Mouse (Mus musculus) liver, embryonic 15.5 days (tissue): ENCODE results near the gene C130050O18Rik. TPM values are rescaled to one million over a fixed set of nuclear protein-coding genes. Genes with fewer than 3 reads are reported as not detected.
A peak's percentile ranks its signal among the peaks of the same experiment; 100 is the strongest.

ENCODE experiments used
- ATAC-seq: fragments of 200-750 bp; cut with Nextera tagmentation; 2 replicates; pipeline ENCODE4 v1.8.0; 2017; ENCODE audit warnings: moderate number of reproducible peaks, mild to moderate bottlenecking, moderate library complexity; ENCODE audit not compliant: insufficient read depth
- H3K27ac ChIP-seq: fragments of 300-500 bp; sonication (generic); replicated peaks from 2 replicates; pipeline ENCODE4 v1.5.1; 2015; ENCODE audit warnings: mild to moderate bottlenecking, inconsistent platforms
- H3K27me3 ChIP-seq: fragments of 300-500 bp; sonication (generic); 2 replicates; pipeline ENCODE4 v1.6.1; 2015; ENCODE audit warnings: mild to moderate bottlenecking, inconsistent platforms
- H3K36me3 ChIP-seq: fragments of 300-500 bp; sonication (generic); replicated peaks from 2 replicates; pipeline ENCODE4 v1.6.1; 2015; ENCODE audit warnings: moderate library complexity, mild to moderate bottlenecking, inconsistent platforms
- H3K4me1 ChIP-seq: fragments of 300-500 bp; sonication (generic); replicated peaks from 2 replicates; pipeline ENCODE4 v1.6.1; 2015; ENCODE audit warnings: inconsistent platforms
- H3K4me2 ChIP-seq: fragments of 300-500 bp; sonication (generic); 2 replicates; pipeline ENCODE4 v1.6.1; 2015; ENCODE audit warnings: moderate library complexity, mild to moderate bottlenecking, inconsistent platforms
- H3K4me3 ChIP-seq: fragments of 300-500 bp; sonication (generic); replicated peaks from 2 replicates; pipeline ENCODE4 v1.5.1; 2015; ENCODE audit warnings: mild to moderate bottlenecking, inconsistent platforms
- H3K9ac ChIP-seq: fragments of 300-500 bp; sonication (generic); 2 replicates; pipeline ENCODE4 v1.6.1; 2015; ENCODE audit warnings: moderate library complexity, mild to moderate bottlenecking, inconsistent platforms
- H3K9me3 ChIP-seq: fragments of 300-500 bp; sonication (generic); replicated peaks from 2 replicates; pipeline ENCODE4 v1.6.1; 2016; ENCODE audit warnings: inconsistent platforms
- WGBS: fragments of 180-500 bp; shearing (Covaris S2); methylation state at CpG from one replicate; pipeline ENCODE4 v1.1.7; 2015; ENCODE audit warnings: mixed read lengths; ENCODE audit not compliant: insufficient replicate concordance; 5-methylcytosine and 5-hydroxymethylcytosine counted together
- polyA plus RNA-seq: library from polyadenylated mRNA; unstranded; fragments of >200 nt; fragmentation: Nextera tagmentation; extraction: Ambion mirVana; gene quantifications from 2 replicates; pipeline ENCODE4 v1.2.1, GENCODE M21; 2015

The C130050O18Rik gene
- polyA plus RNA-seq, 1 experiment from 2014 or later = 1.9 TPM

DNA sequence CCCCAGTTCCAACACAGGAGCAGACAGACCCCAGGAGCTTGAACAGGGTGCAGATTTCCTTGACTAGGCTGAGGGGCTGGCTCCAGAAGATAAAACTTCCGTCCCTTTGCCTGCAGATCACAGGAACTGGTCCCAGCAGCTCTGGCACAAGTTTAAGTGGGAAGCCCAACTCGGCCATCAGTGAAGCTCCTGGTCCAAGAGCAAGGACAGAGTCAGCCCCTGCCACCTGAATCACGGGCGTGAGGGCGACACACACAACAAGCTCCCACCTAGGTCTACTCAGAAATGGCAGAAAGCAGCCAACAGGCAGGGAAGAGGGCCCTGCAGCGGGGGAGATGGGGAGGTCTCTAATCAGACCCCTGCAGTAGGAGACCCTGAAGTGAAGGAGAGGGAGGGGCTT is 34.7 kb upstream of the C130050O18Rik start:
- H3K27ac ChIP-seq = peak overlapping the region; percentile 92
- H3K27me3 ChIP-seq = no peaks in the 10 kb centered on the region
- peaks cover 96% of the 10 kb centered on the region for H3K4me1 ChIP-seq
- H3K4me3 ChIP-seq = 0 out of 2 replicates have a peak overlapping the region, but pooled peaks have one; percentile 0
- no peaks in the 10 kb centered on the region for H3K36me3 ChIP-seq
- peak overlapping the region; percentile 96 for H3K4me2 ChIP-seq
- WGBS = 74% methylated on average over 6 of the region's 6 CpGs
- no peak overlapping the region for H3K9ac ChIP-seq
- ATAC-seq = no peak
- no peaks in the 10 kb centered on the region for H3K9me3 ChIP-seq

DNA sequence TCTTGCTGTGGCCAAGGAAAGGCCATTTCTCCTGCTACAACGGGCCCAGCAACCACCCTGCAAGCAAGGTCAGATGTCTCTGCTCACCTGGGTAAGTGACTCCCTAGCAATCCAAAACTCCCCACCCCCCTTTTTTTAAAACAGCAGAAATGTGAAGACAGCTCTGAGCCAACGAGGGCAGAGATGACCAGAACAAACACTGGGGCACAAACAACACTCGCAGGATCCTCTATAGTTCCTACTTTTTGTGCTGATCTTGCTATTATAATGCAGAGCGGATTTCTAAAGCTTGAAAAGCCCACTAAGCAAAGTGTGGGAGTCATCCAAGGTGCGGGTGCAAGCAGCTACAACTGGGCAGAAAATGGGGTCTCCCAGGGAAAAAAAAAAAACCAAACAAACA is 34.0 kb upstream of the C130050O18Rik start:
- no peaks in the 10 kb centered on the region for H3K27me3 ChIP-seq
- peak overlapping the region; percentile 96 for H3K4me2 ChIP-seq
- WGBS = 63% methylated on average over 5 of the region's 5 CpGs
- H3K36me3 ChIP-seq = no peaks in the 10 kb centered on the region
- no peak for ATAC-seq
- peak overlapping the region; percentile 94 for H3K9ac ChIP-seq
- H3K4me1 ChIP-seq = peaks cover 98% of the 10 kb centered on the region
- H3K27ac ChIP-seq = peak overlapping the region; percentile 92
- H3K9me3 ChIP-seq = no peaks in the 10 kb centered on the region
- H3K4me3 ChIP-seq = peak overlapping the region; percentile 73

DNA sequence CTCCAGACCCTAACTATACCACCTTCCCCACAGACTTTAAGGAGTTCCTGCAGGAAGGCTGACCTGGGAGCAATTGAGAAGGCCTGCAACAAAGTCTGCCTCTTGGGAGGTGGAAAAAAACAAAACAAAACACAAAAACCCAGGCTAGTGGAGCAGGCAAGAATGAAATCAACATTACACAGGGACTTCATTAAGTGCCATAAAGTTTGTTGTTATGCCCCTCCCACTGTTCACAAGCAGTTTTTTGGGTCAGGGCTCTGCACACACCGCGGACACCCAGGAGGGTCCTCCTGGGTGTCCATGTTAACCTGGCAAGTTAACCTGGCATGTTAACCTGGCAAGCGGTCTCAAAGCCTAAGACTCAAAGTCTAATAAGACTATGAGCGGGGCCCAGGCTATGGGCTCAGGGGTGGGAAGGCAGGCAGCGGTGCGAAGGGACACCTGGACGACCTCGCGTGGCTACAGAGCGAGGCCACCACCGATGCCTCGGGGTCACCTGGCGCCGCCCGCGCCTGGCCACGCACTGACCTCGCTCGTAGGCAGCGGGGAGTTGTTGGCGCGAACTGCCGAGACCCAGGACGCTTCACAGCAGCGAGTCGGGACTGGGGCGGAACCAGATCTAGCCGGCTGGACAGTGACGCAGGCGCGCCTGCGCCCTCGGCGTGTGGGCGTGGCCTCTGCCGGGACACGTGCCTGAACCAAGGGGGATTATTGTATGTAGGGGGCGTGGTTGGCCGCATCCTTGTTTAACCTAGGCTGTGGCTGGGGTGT is 33.3 kb upstream of the C130050O18Rik start:
- 1% methylated on average over 39 of the region's 39 CpGs for WGBS
- peak; percentile 82 for ATAC-seq
- Histone ChIP-seq H3K4me2 (peak overlapping the region; percentile 96), H3K9ac (peak overlapping the region; percentile 94), H3K36me3 (no peaks in the 10 kb centered on the region), H3K27ac (peak overlapping the region; percentile 92), H3K4me3 (peak overlapping the region; percentile 73), H3K9me3 (no peaks in the 10 kb centered on the region), H3K27me3 (no peaks in the 10 kb centered on the region), H3K4me1 (peaks cover 98% of the 10 kb centered on the region)

DNA sequence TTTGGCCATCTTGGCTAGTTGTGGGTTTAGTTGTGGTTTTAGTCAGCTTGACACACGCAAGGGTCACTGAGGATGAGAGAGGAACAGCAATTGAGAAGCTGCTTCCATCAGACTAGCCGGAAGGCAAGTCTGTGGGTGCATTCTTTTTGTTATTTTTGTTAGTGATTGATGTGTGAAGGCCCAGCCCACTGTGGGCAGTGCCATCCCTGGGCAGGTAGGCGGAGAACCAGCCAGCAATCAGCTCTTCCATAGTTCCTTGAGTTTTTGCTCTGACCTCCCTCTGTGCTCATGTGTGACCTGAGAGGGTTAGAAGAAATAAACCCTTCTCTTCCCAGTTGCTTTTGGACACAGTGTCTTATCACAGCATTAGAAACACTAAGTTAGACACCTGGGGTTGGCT is 32.0 kb upstream of the C130050O18Rik start:
- H3K27ac ChIP-seq = peak overlapping the region; percentile 92
- no peak overlapping the region for H3K9ac ChIP-seq
- H3K36me3 ChIP-seq = no peaks in the 10 kb centered on the region
- no peak overlapping the region for H3K4me2 ChIP-seq
- H3K9me3 ChIP-seq = no peaks in the 10 kb centered on the region
- peaks cover 98% of the 10 kb centered on the region for H3K4me1 ChIP-seq
- ATAC-seq = no peak
- no peak overlapping the region for H3K4me3 ChIP-seq
- 55% methylated on average over 3 of the region's 3 CpGs for whole genome bisulfite sequencing
- no peaks in the 10 kb centered on the region for H3K27me3 ChIP-seq

DNA sequence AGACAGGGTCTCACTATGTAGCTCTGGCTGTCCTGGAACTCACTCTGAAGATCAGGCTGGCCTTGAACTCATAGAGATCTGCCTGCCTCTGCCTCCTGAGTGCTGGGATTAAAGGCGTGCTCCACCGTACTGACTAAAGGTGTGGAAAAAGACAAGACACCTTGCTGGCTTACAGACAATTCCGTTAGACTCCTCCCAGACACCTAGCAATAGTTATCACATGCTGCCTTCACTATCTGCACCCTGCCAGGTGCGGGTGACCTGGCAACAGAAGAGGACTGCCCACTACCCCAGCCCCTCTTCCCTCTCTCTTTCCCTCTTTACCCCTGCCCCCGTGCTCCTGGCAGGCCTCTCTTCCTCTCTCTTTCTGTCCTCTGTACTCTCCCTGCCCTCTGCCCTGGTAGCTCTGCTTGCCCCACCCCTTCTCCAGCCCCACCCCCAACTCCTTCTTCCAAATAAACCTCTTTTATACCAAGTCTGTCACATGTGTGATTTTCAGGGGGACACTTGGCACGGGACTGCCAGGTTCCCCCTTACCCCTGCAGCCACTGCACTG is 31.1 kb upstream of the C130050O18Rik start:
- Histone ChIP-seq H3K27me3 (no peaks in the 10 kb centered on the region), H3K9ac (no peak overlapping the region), H3K4me1 (peaks cover 98% of the 10 kb centered on the region), H3K36me3 (no peaks in the 10 kb centered on the region), H3K27ac (no peak overlapping the region), H3K4me2 (no peak overlapping the region), H3K9me3 (no peaks in the 10 kb centered on the region), H3K4me3 (no peak overlapping the region)
- 40% methylated on average over 6 of the region's 6 CpGs for whole genome bisulfite sequencing
- no peak for ATAC-seq

DNA sequence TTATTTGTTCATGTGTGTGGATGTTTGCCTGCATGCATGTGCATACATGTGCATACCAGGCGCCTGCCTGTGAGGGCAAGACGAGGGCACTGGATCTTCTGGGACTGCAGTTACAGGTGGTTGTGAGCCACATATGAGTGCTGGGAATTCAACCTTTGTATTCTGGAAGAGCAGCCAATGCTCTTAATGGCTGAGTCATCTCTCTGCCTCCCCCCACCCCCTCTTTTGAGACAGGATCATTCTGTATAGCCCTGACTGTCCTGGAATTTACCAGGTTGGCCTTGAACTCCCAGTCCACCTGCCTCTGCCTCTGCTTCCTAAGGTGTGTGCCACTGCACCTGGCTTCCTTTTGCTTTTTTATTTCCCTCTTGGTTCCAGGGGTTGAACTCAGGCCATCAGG is 30.2 kb upstream of the C130050O18Rik start:
- ATAC-seq = no peak
- Histone ChIP-seq H3K9me3 (no peaks in the 10 kb centered on the region), H3K4me2 (no peak overlapping the region), H3K27me3 (no peaks in the 10 kb centered on the region), H3K4me3 (no peak overlapping the region), H3K4me1 (peaks cover 99% of the 10 kb centered on the region), H3K27ac (no peak overlapping the region; the same call in 1 of the 2 replicates), H3K36me3 (no peaks in the 10 kb centered on the region), H3K9ac (no peak overlapping the region)
- WGBS = 68% methylated on average over 2 of the region's 2 CpGs

DNA sequence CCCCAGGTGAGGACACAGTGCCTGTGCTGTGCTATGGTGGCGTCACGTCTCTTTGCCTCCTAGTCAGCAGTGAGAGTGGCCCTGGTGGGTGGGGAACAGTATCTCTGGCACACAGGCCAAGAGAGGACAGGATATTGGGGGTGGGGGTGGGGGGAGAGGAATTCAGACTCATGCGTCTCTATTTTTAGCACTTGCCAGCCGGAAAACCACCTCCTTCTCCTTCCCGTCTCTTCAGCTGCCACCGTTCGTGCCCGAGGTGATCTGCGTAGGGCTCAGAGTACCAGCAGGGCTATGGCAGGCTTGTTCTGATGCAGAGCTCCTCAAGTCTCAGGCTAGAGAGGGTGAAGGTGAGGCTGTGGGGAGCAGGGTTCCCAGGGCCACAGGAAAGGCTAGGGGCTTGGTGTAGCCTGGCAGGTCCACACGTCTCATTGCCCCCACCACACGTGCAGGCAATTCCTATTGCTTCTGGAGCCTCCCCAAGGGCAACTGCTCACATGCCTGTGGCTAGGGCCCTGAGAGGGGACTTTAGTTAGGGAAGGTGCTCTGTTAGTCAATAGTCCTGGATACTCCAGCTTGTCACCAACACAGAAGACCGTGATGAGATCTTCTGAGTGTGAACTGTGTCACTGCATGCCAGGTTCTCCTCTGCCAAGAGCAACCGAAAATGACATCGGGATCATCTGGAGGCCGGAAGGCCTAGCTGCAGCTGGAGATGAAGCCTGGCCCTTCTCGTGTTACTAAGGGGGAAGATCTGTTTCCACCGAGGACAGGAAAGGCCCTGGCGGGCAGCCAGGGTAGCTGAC is 27.4 kb upstream of the C130050O18Rik start, which contains the start of gene Gpr146:
Gene Gpr146 (plus strand): TSS at position 230 of the 803 bp plus-strand sequence.
- H3K9ac ChIP-seq = peak within 1 kb of the TSS; percentile 36; the same call in 1 of the 2 replicates
- peaks cover 92% of the 10 kb centered on the region for H3K4me1 ChIP-seq
- H3K27me3 ChIP-seq = no peaks in the 10 kb centered on the region
- ATAC-seq = peak; percentile 5; the same call in 1 of the 2 replicates
- peak within 1 kb of the TSS; percentile 94 for H3K4me2 ChIP-seq
- no peaks in the 10 kb centered on the region for H3K9me3 ChIP-seq
- H3K4me3 ChIP-seq = no peak within 1 kb of the TSS; the same call in 1 of the 2 replicates
- 16% methylated on average over 18 of the region's 18 CpGs for WGBS
- H3K27ac ChIP-seq = peak within 1 kb of the TSS; percentile 100
- H3K36me3 ChIP-seq = no peaks in the 10 kb centered on the region

DNA sequence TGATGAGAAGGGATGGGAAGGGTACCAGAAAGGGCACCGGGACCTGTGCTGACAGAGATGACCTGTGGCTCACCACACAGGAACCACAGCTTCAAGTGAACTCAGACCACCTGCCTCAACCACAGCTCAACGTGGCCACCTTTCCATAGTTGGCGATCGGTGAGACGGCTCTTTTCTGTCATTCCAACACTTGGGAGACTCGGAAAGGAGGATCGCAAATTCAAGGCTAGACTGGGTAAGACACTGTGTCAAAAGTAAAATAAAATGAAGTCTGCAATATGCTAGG is 26.9 kb upstream of the C130050O18Rik start:
- H3K9ac ChIP-seq = peak overlapping the region; percentile 21; the same call in 1 of the 2 replicates
- no peaks in the 10 kb centered on the region for H3K36me3 ChIP-seq
- no peaks in the 10 kb centered on the region for H3K27me3 ChIP-seq
- peak overlapping the region; percentile 100 for H3K27ac ChIP-seq
- 55% methylated on average over 7 of the region's 7 CpGs for WGBS
- no peaks in the 10 kb centered on the region for H3K9me3 ChIP-seq
- H3K4me2 ChIP-seq = peak overlapping the region; percentile 47; the same call in 1 of the 2 replicates
- no peak for ATAC-seq
- H3K4me1 ChIP-seq = peaks cover 92% of the 10 kb centered on the region
- no peak overlapping the region; the same call in 1 of the 2 replicates for H3K4me3 ChIP-seq

DNA sequence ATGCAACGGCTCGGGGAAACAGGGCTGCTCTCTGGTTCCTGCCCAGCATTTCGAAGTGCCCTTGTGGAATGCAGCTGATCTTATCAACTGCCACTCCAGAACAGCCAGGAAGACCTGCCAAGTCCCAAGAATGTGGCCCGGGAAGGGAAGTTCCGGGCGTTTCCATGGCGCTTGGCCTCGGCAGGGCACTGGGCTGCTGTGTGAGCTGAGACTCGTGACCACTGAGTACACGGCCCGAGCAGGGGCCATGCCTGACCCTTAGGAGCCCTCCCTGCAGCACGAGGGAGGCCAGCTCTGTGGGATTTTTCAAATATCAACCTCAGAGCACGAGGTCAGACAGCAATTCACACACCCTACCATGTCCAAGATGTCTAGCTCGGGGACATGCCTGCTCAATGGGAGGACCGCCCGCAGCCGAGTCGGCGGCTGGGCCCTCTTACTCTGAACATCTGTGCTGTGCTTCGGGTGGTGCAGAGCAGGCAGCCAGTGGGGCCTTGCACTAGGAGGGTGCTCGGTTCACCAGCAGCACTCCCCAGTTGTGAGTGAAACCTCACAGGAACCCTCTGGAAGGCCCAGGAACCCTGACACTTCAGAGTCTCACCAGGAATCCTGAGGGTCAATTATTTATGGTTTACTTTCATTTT is 26.0 kb upstream of the C130050O18Rik start:
- Histone ChIP-seq H3K4me2 (peak overlapping the region; percentile 94), H3K9me3 (no peaks in the 10 kb centered on the region), H3K36me3 (peaks cover 3% of the 10 kb centered on the region; the same call in 1 of the 2 replicates), H3K9ac (peak overlapping the region; percentile 90), H3K27me3 (no peaks in the 10 kb centered on the region), H3K4me3 (peak overlapping the region; percentile 91), H3K27ac (peak overlapping the region; percentile 100), H3K4me1 (peaks cover 92% of the 10 kb centered on the region)
- 15% methylated on average over 21 of the region's 21 CpGs for WGBS
- no peak for ATAC-seq

DNA sequence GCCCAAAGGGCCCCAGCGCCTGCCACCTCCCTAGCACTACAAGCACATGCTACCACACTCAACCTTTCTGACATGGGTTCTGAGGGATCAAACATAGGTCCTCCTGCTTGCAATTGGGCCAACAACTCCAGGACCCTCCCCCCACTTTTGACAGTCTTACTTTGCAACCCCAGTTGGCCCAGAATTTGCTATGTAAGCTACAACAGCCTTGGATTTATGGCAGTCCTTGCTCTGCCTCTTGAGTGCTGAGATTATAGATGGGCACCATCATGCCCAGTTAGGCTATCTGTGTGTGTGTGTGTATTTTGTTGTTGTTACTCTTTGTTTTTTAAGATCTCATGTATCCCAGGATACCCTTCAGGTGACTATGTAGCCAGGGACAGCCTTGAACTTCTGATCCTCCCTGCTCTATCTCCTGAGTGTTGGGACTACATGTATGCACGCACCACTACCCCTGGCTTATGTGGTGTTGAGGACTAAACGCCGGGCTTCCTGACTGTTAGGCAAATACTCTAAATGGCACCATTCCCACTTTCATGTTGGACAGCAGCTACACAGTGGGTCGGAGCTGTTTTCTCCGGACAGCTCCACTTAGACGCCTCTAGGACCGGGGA is 25.2 kb upstream of the C130050O18Rik start:
- H3K36me3 ChIP-seq = peaks cover 10% of the 10 kb centered on the region
- H3K27me3 ChIP-seq = no peaks in the 10 kb centered on the region
- 5% methylated on average over 8 of the region's 8 CpGs for WGBS
- no peaks in the 10 kb centered on the region for H3K9me3 ChIP-seq
- peaks cover 92% of the 10 kb centered on the region for H3K4me1 ChIP-seq
- H3K4me2 ChIP-seq = peak overlapping the region; percentile 94
- peak overlapping the region; percentile 100 for H3K27ac ChIP-seq
- peak; percentile 1; the same call in 1 of the 2 replicates for ATAC-seq
- H3K9ac ChIP-seq = peak overlapping the region; percentile 90
- peak overlapping the region; percentile 91 for H3K4me3 ChIP-seq
